Mouse (Mus musculus): ENCODE results near the gene Galr3.
A peak's percentile ranks its signal among the peaks of the same experiment; 100 is the strongest.

The Galr3 gene

GRCm38 (mm10) chr15:79051461-79052360, 10.0 kb downstream of the Galr3 start:
- no peak for ATAC-seq (ENCODE audit: low TSS enrichment)

- ATAC-seq (ENCODE audit: low TSS enrichment) = no peak
These were observed 10.7 kb downstream of the Galr3 start for GRCm38 (mm10) chr15:79052366-79052765.

GRCm38 (mm10) chr15:79056601-79057000, 14.9 kb downstream of the Galr3 start:
- no peak for ATAC-seq (ENCODE audit: low TSS enrichment)

- ATAC-seq (ENCODE audit: low TSS enrichment) = no peak
These were observed 16.2 kb downstream of the Galr3 start for GRCm38 (mm10) chr15:79057850-79058249.

- no peak for ATAC-seq (ENCODE audit: low TSS enrichment)
These were observed 19.3 kb downstream of the Galr3 start for GRCm38 (mm10) chr15:79060887-79061565.

- ATAC-seq (ENCODE audit: low TSS enrichment) = peak; percentile 99
These were observed 20.9 kb downstream of the Galr3 start, which contains the start of gene Ankrd54 for GRCm38 (mm10) chr15:79062376-79063159. Gene Ankrd54 (minus strand): TSS chr15:79062893.

GRCm38 (mm10) chr15:79063160-79063740, 21.6 kb downstream of the Galr3 start:
- ATAC-seq (ENCODE audit: low TSS enrichment) = no peak

- no peak for ATAC-seq (ENCODE audit: low TSS enrichment)
These were observed 23.5 kb downstream of the Galr3 start for GRCm38 (mm10) chr15:79065086-79065770.

- ATAC-seq (ENCODE audit: low TSS enrichment) = no peak
These were observed 24.6 kb downstream of the Galr3 start for GRCm38 (mm10) chr15:79066276-79066675.

GRCm38 (mm10) chr15:79067631-79068030, 25.9 kb downstream of the Galr3 start:
- no peak for ATAC-seq (ENCODE audit: low TSS enrichment)

GRCm38 (mm10) chr15:79068416-79068815, 26.7 kb downstream of the Galr3 start:
- no peak for ATAC-seq (ENCODE audit: low TSS enrichment)

- no peak for ATAC-seq (ENCODE audit: low TSS enrichment)
These were observed 29.7 kb downstream of the Galr3 start for GRCm38 (mm10) chr15:79071117-79072039.

GRCm38 (mm10) chr15:79073752-79074151, 32.1 kb downstream of the Galr3 start:
- no peak for ATAC-seq (ENCODE audit: low TSS enrichment)

- ATAC-seq (ENCODE audit: low TSS enrichment) = no peak
These were observed 32.8 kb downstream of the Galr3 start for GRCm38 (mm10) chr15:79074446-79074845.

- peak; percentile 98 for ATAC-seq (ENCODE audit: low TSS enrichment)
These were observed 33.3 kb downstream of the Galr3 start, which contains the start of gene Eif3l for GRCm38 (mm10) chr15:79074913-79075532. Gene Eif3l (plus strand): TSS chr15:79075179.

- no peak for ATAC-seq (ENCODE audit: low TSS enrichment)
These were observed 34.1 kb downstream of the Galr3 start for GRCm38 (mm10) chr15:79075658-79076365.

GRCm38 (mm10) chr15:79079567-79079966, 37.9 kb downstream of the Galr3 start:
- no peak for ATAC-seq (ENCODE audit: low TSS enrichment)

GRCm38 (mm10) chr15:79092284-79092683, 50.6 kb downstream of the Galr3 start:
- no peak for ATAC-seq (ENCODE audit: low TSS enrichment)

Data from frontal cortex, adult (tissue).